Mouse (Mus musculus) embryonic facial prominence, embryonic 10.5 days (tissue): ENCODE measurements at regions not wholly inside any gene's neighbourhood (a gene's known extent, or its start where the extent isn't known, plus 50 kb on each side); places are given as distances from the start of the nearest gene placed in this dataset.

Experiments used
- DNase-seq: peaks from one replicate; pipeline ENCODE4 v3.0.0-alpha.2; 2017; ENCODE audit warnings: low spot score
- H3K27ac ChIP-seq: fragments of 300-500 bp; sonication (generic); replicated peaks from 2 replicates; pipeline ENCODE4 v1.5.1; 2016; ENCODE audit warnings: mild to moderate bottlenecking
- H3K27me3 ChIP-seq: fragments of 300-500 bp; sonication (generic); replicated peaks from 2 replicates; pipeline ENCODE4 v1.6.1; 2016; ENCODE audit warnings: low read depth, mild to moderate bottlenecking; ENCODE audit not compliant: poor library complexity, severe bottlenecking
- H3K36me3 ChIP-seq: fragments of 300-500 bp; sonication (generic); replicated peaks from 2 replicates; pipeline ENCODE4 v1.6.1; 2016; ENCODE audit warnings: mild to moderate bottlenecking, moderate library complexity
- H3K4me1 ChIP-seq: fragments of 300-500 bp; sonication (generic); 2 replicates; pipeline ENCODE4 v1.6.1; 2016
- H3K4me3 ChIP-seq: fragments of 300-500 bp; sonication (generic); 2 replicates; pipeline ENCODE4 v1.5.1; 2016; ENCODE audit warnings: mild to moderate bottlenecking, moderate library complexity
- H3K9me3 ChIP-seq: fragments of 300-500 bp; sonication (generic); 2 replicates; pipeline ENCODE4 v1.6.1; 2016; ENCODE audit warnings: mild to moderate bottlenecking
- WGBS: fragments of 180-500 bp; shearing (Covaris S2); methylation state at CpG from one replicate; pipeline ENCODE4 v1.1.7; 2016; 5-methylcytosine and 5-hydroxymethylcytosine counted together

DNA sequence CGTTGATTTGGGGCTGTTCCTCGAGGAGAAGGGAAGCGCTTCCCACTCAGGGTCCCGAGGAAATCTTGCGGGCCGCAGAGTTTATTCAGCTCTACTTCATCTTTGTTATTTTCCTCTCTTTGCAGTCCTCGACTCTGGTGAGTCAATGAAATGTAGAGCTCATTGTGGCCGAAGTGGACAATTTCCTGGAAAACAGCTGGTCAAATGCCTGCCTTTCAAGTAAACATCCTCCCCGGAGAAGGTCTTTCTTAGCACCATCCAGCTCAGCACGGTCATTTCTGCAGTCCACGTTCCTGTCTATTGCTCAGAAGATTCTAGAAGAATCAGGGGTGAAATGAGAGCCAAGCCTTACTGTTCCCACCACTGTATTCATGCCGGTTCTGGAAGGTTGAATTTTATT lies 133.0 kb downstream of the Bcas1 start:
- H3K27me3 ChIP-seq: 0 out of 2 replicates have a peak, but pooled peaks cover 4% of the 10 kb centered on the region
- H3K4me3 ChIP-seq: no peak overlapping the region
- H3K36me3 ChIP-seq: no peaks in the 10 kb centered on the region
- no peak for DNase-seq
- H3K4me1 ChIP-seq: peaks cover 23% of the 10 kb centered on the region
- 90% methylated on average over 12 of the region's 12 CpGs for WGBS
- no peak overlapping the region for H3K27ac ChIP-seq
- H3K9me3 ChIP-seq: no peaks in the 10 kb centered on the region

DNA sequence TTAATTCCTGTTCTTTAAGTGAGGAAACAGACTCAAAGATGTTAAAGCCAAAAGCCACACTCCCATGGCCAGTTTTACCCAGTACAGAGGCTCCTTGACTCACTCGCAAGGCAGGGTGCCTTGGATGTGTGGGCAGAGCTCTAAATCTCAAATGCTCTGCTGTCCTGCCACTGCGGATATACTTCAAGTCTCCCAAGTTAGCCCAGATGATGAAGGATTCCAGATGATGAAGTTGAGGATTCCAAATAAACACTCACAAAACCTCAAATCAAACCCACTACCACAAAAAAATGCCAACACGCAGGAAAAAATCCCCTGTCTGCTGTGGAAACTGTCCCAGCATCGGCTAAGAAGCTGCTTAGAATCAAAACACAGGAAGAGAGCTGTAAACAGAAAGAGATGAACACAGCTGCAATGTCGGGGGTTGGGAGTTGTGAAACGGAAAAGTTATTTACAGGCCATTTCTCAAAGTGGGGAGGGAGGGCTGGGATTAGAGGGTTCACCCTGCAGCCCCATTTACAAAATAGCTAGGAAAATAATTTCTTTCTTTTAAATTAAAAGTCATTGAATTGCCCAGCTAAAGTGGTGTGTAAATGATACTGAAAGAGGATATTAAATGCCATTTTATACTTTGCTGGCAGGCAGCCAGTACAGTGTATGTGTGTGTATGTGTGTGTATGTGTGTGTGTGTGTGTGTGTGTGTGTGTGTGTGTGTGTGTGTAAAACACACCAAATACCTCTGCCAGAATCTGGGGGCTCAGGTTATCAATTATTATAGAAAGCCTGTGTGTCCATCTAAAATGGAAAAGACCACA lies 135.6 kb downstream of the Bcas1 start:
- DNase-seq: no peak
- WGBS: 41% methylated on average over 6 of the region's 6 CpGs
- Histone ChIP-seq H3K4me3 (no peak overlapping the region), H3K9me3 (no peaks in the 10 kb centered on the region), H3K27ac (no peak overlapping the region), H3K27me3 (0 out of 2 replicates have a peak, but pooled peaks cover 4% of the 10 kb centered on the region), H3K4me1 (peaks cover 45% of the 10 kb centered on the region), H3K36me3 (no peaks in the 10 kb centered on the region)

DNA sequence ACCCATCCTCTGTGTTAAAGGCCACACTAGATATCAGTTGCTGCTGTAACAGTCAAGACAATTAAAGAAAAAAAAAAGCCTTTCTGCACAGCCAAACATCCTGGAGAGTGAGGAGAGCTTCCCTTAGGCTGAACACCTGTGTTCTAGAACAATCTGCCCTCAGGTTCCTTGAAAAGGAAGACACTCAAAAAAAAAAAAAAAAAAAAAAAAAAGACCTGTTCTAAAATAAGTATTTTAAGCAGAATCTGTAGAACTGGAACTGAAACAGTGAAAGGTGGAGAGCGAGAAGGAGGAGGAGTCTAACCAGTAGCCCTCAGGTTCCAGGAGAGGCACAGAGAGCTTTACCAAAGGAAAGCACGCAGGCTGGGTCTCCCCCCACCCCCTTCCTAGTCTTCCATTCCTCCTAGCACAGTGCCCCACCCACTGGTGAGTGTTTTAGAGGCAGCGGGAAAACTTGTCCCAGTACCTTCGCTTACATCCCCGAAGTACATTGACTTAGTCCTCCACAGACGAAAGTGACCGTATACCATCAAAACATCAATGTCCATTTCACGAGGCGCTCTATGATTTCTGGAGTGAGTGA lies 138.2 kb downstream of the Bcas1 start:
- Histone ChIP-seq H3K4me3 (no peak overlapping the region), H3K27me3 (peaks cover 13% of the 10 kb centered on the region; the same call in 1 of the 2 replicates), H3K27ac (no peak overlapping the region), H3K36me3 (no peaks in the 10 kb centered on the region), H3K4me1 (peaks cover 55% of the 10 kb centered on the region), H3K9me3 (no peaks in the 10 kb centered on the region)
- WGBS: 87% methylated on average over 9 of the region's 9 CpGs
- no peak for DNase-seq

DNA sequence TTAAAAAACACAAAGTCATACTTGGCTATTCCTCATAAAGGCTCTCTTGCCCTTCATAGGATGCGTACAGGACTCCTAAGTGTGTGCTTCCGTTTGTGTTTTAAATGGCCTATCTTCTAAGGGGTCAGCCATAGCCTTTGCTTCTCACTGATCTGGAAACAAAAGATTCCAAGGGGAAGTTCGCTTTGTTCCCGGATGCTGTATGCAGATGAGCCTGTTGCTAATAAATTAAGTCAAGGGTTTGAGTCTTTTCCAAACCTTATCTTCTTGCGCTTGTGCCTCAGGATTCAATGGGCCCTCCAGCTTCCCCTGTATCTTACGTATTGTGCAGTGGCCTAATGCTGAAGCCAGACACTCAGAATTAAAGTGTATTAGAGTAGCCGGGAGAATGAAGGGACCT lies 138.9 kb downstream of the Bcas1 start:
- Histone ChIP-seq H3K4me1 (peaks cover 55% of the 10 kb centered on the region), H3K4me3 (no peak overlapping the region), H3K9me3 (no peaks in the 10 kb centered on the region), H3K27me3 (peaks cover 13% of the 10 kb centered on the region; the same call in 1 of the 2 replicates), H3K27ac (peak overlapping the region; percentile 82), H3K36me3 (no peaks in the 10 kb centered on the region)
- DNase-seq: no peak
- 67% methylated on average over 7 of the region's 7 CpGs for WGBS

DNA sequence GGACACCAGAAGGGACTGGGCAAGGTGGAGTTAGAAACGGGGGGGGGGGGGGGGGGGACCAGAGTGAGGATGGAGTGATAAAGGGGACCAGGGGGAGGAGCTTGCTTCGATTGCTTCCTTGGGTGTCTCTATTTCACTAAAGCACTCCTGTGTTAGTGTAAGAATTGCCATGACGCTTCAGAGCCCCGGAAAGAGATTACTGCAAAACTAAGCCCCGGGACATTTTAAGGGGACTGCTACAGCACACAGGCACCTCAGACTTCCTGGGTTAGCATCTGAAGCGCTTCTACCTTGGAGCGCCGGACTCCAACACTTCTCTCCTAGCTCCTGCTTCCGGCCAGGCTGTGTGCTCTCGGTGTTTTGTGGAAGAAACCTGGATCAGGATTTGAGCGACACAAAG lies 139.4 kb downstream of the Bcas1 start:
- H3K9me3 ChIP-seq: no peaks in the 10 kb centered on the region
- peak; percentile 49 for DNase-seq
- H3K27me3 ChIP-seq: peaks cover 13% of the 10 kb centered on the region; the same call in 1 of the 2 replicates
- peaks cover 55% of the 10 kb centered on the region for H3K4me1 ChIP-seq
- peak overlapping the region; percentile 59 for H3K4me3 ChIP-seq
- H3K36me3 ChIP-seq: no peaks in the 10 kb centered on the region
- WGBS: 5% methylated on average over 11 of the region's 11 CpGs
- peak overlapping the region; percentile 82 for H3K27ac ChIP-seq

DNA sequence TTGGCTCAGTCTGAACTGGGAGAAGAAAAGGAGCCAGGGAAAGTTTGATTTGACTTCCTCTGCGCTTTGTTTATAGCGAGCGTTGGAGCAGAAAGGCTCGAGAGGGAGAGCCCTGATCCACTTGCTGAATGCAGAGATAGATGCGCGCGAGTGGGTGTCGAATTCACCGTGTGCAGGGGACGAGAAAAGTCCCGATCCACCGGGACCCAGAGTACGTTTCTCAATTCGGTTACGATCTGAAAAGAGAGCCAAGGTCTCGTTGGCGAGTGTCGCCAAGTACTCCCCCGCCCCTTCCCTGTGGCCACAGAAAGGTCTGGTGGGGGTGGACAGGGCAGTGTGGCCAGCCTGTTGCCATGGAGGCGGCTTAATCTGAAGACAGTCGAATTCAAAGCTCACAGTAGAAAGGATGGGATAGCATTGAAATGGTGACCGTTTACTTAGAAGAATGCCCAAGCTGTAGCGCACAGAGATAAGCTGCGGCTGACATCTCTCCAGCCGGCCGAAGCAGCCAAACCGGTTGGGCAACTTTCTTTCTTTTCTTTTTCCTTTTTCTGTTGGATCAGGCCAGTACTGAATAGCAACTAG lies 139.5 kb upstream of the Zfp217 start:
- peaks cover 13% of the 10 kb centered on the region; the same call in 1 of the 2 replicates for H3K27me3 ChIP-seq
- WGBS: under 1% methylated on average over 27 of the region's 27 CpGs
- H3K27ac ChIP-seq: peak overlapping the region; percentile 87
- no peaks in the 10 kb centered on the region for H3K36me3 ChIP-seq
- H3K9me3 ChIP-seq: no peaks in the 10 kb centered on the region
- peaks cover 51% of the 10 kb centered on the region for H3K4me1 ChIP-seq
- DNase-seq: peak; percentile 74
- peak overlapping the region; percentile 59 for H3K4me3 ChIP-seq

DNA sequence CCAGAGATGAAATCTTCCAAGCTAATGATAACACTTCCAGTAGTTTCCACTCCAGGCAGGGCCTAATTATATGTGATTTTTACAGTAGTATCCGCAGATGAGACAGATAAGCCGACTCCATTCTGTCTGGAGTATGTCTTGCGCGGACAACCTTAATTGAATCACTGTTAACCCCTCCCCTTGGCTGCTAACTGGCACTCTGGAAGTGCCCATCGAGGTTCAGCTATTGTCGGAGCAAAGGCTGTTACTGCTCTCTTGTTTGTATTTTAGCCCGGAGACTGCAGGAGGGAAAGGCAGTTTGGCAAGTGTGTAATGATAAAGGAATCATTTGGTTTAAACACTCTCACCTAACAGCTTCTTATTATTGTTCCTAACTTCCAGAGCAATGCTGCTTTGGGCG lies 138.9 kb upstream of the Zfp217 start:
- H3K4me1 ChIP-seq: peaks cover 45% of the 10 kb centered on the region
- WGBS: 8% methylated on average over 8 of the region's 8 CpGs
- peak overlapping the region; percentile 59 for H3K4me3 ChIP-seq
- DNase-seq: peak; percentile 42
- H3K27ac ChIP-seq: peak overlapping the region; percentile 87
- H3K9me3 ChIP-seq: no peaks in the 10 kb centered on the region
- H3K27me3 ChIP-seq: peaks cover 13% of the 10 kb centered on the region; the same call in 1 of the 2 replicates
- no peaks in the 10 kb centered on the region for H3K36me3 ChIP-seq

DNA sequence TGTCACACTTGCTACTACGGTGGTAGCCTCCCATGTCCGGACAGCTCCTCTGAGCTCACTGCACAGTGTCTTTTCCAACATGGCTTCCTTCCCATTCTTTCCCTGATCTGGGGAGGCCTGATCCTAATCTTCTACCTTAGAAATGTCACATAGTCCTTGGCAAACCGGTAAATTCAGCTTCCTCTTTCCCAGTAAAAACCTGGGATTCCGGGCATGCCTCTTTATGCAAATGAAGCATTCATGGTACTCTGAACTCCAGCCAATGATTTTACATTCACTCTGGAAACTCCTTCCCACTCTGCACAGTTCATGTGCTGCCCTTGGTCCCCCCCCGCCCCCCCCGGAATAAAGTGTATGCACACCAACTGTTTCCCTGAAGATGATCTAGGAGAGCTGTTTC lies 134.6 kb upstream of the Zfp217 start:
- 69% methylated on average over 6 of the region's 6 CpGs for WGBS

DNA sequence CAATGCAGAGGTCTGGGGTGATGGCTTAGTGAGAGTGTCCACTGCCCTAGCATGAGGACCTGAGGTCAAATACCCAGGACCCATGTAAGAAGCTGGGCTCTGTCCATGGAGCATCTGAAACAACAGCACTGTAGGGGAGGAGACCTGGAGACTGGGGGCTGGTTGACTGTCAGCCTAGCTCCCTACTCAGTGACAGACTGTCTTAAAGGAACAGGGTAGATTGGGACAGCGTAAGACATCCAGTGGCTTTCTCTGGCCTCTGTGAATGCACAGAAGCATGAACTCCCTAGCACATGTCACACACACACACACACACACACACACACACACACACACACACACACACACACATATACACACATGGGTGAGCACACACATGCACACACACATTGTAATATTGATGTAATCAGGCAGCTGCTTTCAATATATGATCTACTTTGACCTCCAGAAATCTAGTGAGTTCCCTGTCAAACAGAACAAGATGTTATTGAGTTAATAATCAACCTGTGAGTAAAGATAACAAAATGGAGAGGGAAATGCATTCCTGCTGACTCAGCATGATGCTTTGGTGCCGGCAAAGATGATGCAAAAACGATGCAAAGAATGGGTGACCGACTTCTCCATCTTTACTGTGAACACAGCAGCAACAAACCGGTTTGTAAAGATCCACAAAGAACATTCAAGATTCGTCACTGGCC lies 133.6 kb upstream of the Zfp217 start:
- Histone ChIP-seq H3K36me3 (no peaks in the 10 kb centered on the region), H3K4me1 (peaks cover 14% of the 10 kb centered on the region), H3K27ac (no peak overlapping the region), H3K9me3 (no peaks in the 10 kb centered on the region), H3K27me3 (peaks cover 6% of the 10 kb centered on the region; the same call in 1 of the 2 replicates), H3K4me3 (no peak overlapping the region)
- DNase-seq: no peak
- WGBS: 85% methylated on average over 6 of the region's 6 CpGs

More for the DNA sequence above, 134.6 kb upstream of the Zfp217 start:
- no peak overlapping the region for H3K4me3 ChIP-seq
- no peaks in the 10 kb centered on the region for H3K9me3 ChIP-seq
- peaks cover 19% of the 10 kb centered on the region for H3K4me1 ChIP-seq
- peaks cover 9% of the 10 kb centered on the region; the same call in 1 of the 2 replicates for H3K27me3 ChIP-seq
- no peaks in the 10 kb centered on the region for H3K36me3 ChIP-seq
- DNase-seq: no peak
- H3K27ac ChIP-seq: no peak overlapping the region

DNA sequence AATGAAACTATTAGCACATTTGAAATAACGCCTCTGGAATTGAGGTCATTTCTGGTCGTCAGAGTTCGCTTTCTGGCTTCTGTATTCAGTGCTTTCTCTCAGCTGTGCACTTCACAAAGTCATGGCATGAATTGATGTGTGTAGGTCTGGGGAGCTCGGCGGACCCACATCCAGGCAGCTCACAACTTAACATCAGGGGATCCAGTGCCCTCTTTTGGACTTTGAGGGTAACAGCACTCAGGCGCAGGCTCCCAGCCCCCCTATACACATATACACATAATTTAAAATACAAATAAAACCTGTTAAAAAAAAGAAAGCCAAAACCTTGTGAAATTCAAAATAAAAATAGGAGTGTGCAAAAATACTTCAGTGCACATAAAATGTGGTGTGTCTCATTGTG lies 132.8 kb upstream of the Zfp217 start:
- DNase-seq: peak; percentile 24
- no peak overlapping the region for H3K4me3 ChIP-seq
- WGBS: 77% methylated on average over 6 of the region's 6 CpGs
- H3K36me3 ChIP-seq: no peaks in the 10 kb centered on the region
- H3K4me1 ChIP-seq: peaks cover 11% of the 10 kb centered on the region
- H3K9me3 ChIP-seq: no peaks in the 10 kb centered on the region
- H3K27ac ChIP-seq: no peak overlapping the region
- no peaks in the 10 kb centered on the region for H3K27me3 ChIP-seq

DNA sequence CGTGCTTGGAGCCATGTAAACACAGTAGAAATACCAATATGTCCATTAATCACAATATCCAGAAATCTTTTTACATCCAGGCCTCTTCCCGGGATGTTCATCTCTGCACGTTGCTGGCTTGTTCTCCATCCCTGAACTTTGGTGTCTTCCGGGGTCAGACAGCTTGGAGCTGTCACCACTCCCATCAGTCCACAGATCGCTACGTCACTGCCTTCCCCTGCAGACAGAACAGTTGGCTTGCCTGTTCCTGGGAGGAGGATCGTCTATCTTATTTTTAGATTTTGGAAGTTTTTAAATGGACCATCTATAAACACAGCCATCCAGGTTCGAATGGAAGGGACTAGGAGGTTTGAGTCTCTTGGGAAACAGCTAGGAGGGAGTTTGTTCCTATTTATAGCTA lies 130.0 kb upstream of the Zfp217 start:
- WGBS: 76% methylated on average over 8 of the region's 8 CpGs
- no peaks in the 10 kb centered on the region for H3K36me3 ChIP-seq
- no peaks in the 10 kb centered on the region for H3K27me3 ChIP-seq
- H3K4me1 ChIP-seq: peaks cover 16% of the 10 kb centered on the region
- H3K27ac ChIP-seq: no peak overlapping the region
- H3K9me3 ChIP-seq: no peaks in the 10 kb centered on the region
- DNase-seq: no peak
- H3K4me3 ChIP-seq: no peak overlapping the region

DNA sequence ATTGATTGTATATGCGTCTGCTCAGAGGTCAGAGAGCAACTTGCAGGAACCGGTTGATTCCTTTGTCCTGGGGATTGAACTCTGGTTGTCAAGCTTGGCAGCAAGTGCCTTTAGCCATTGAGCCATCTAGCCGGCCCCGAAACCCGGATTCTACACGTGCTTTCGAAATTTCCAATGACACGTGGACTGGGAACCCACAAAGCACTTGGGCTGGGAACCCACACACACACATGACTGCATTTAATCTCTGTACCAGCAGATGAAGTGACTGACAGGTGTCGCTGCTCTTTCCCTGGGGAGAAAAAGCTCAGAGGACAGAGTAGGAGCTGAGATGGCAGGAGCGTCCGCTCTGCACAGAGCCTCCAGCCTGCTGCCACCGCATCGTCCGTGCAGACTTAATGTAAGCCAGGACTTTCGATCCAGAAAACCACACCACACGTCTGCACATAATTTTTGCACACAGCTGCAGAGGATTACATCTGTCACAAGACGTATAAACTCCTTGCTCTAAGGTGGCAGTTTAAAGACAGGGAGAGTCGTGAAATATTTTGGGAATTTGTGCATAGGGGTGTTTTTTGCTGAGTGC lies 129.4 kb upstream of the Zfp217 start:
- Histone ChIP-seq H3K4me3 (no peak overlapping the region), H3K36me3 (no peaks in the 10 kb centered on the region), H3K27me3 (no peaks in the 10 kb centered on the region), H3K9me3 (no peaks in the 10 kb centered on the region), H3K4me1 (peaks cover 16% of the 10 kb centered on the region), H3K27ac (no peak overlapping the region)
- no peak for DNase-seq
- 80% methylated on average over 18 of the region's 18 CpGs for WGBS
